Mouse (Mus musculus): ENCODE data around the gene Tmem54. TPM values are rescaled to one million over a fixed set of nuclear protein-coding genes. Genes with fewer than 3 reads are reported as not detected.

Gene Tmem54
- polyA plus RNA-seq (2014; fragmentation: Nextera tagmentation; extraction: Ambion mirVana): 8.5 and 10.0 TPM in 2 replicates

- WGBS: 3% methylated on average over 39 of the region's 40 CpGs
Observed at GRCm38 (mm10) chr4:129105356-129105755, at the start of gene Tmem54. TSS of gene Tmem54 (plus strand) at chr4:129105548.

GRCm38 (mm10) chr4:129055562-129055961 is 49.8 kb upstream of the Tmem54 start:
- no peaks in the 10 kb centered on the region for H3K9me3 ChIP-seq (ENCODE audit: control insufficient read depth, low read length)
- H3K27ac ChIP-seq (ENCODE audit: low read depth, low read length): no peak overlapping the region
- H3K27me3 ChIP-seq (ENCODE audit: control insufficient read depth, insufficient read depth, low read length): no peaks in the 10 kb centered on the region; the same call in 1 of the 2 replicates
- H3K9ac ChIP-seq (ENCODE audit: low read depth, low read length): no peak overlapping the region
- WGBS: 88% methylated on average over 5 of the region's 5 CpGs
- H3K4me1 ChIP-seq (ENCODE audit: control insufficient read depth, insufficient read depth, low read length): peaks cover 9% of the 10 kb centered on the region
- ATAC-seq (ENCODE audit: low FRiP score, low TSS enrichment): no peak
- no peak overlapping the region for H3K4me3 ChIP-seq (ENCODE audit: low read length)
- no peak overlapping the region for H3K4me2 ChIP-seq (replicated peaks; ENCODE audit: low read depth, low read length)
- no peaks in the 10 kb centered on the region for H3K36me3 ChIP-seq (ENCODE audit: control insufficient read depth, insufficient read depth, low read length)

More at GRCm38 (mm10) chr4:129105356-129105755, at the start of gene Tmem54:
- ATAC-seq (ENCODE audit: low FRiP score, low TSS enrichment): peak; percentile 59; the same call in 1 of the 2 replicates
- H3K27ac ChIP-seq (ENCODE audit: low read depth, low read length): no peak within 1 kb of the TSS
- H3K9me3 ChIP-seq (ENCODE audit: control insufficient read depth, low read length): no peaks in the 10 kb centered on the region
- H3K4me2 ChIP-seq (replicated peaks; ENCODE audit: low read depth, low read length): peak within 1 kb of the TSS; percentile 57
- H3K4me3 ChIP-seq (ENCODE audit: low read length): peak within 1 kb of the TSS; percentile 32
- peaks cover 13% of the 10 kb centered on the region for H3K4me1 ChIP-seq (ENCODE audit: control insufficient read depth, insufficient read depth, low read length)
- no peaks in the 10 kb centered on the region for H3K36me3 ChIP-seq (ENCODE audit: control insufficient read depth, insufficient read depth, low read length)
- H3K9ac ChIP-seq (ENCODE audit: low read depth, low read length): peak within 1 kb of the TSS; percentile 25; the same call in 1 of the 2 replicates
- peaks cover 26% of the 10 kb centered on the region for H3K27me3 ChIP-seq (ENCODE audit: control insufficient read depth, insufficient read depth, low read length)

GRCm38 (mm10) chr4:129057533-129058206 is 47.7 kb upstream of the Tmem54 start:
- no peaks in the 10 kb centered on the region for H3K36me3 ChIP-seq (ENCODE audit: control insufficient read depth, insufficient read depth, low read length)
- 4% methylated on average over 44 of the region's 44 CpGs for WGBS
- peak overlapping the region; percentile 85 for H3K4me3 ChIP-seq (ENCODE audit: low read length)
- peak overlapping the region; percentile 78 for H3K27ac ChIP-seq (ENCODE audit: low read depth, low read length)
- H3K9ac ChIP-seq (ENCODE audit: low read depth, low read length): peak overlapping the region; percentile 94
- no peaks in the 10 kb centered on the region for H3K27me3 ChIP-seq (ENCODE audit: control insufficient read depth, insufficient read depth, low read length)
- peak overlapping the region; percentile 100 for H3K4me2 ChIP-seq (replicated peaks; ENCODE audit: low read depth, low read length)
- no peaks in the 10 kb centered on the region for H3K9me3 ChIP-seq (ENCODE audit: control insufficient read depth, low read length)
- peak; percentile 96 for ATAC-seq (ENCODE audit: low FRiP score, low TSS enrichment)
- H3K4me1 ChIP-seq (ENCODE audit: control insufficient read depth, insufficient read depth, low read length): peaks cover 9% of the 10 kb centered on the region

- no peaks in the 10 kb centered on the region for H3K9me3 ChIP-seq (ENCODE audit: control insufficient read depth, low read length)
- H3K9ac ChIP-seq (ENCODE audit: low read depth, low read length): peak within 1 kb of the TSS; percentile 94
- 0% methylated on average over 68 of the region's 107 CpGs for WGBS
- peaks cover 9% of the 10 kb centered on the region for H3K4me1 ChIP-seq (ENCODE audit: control insufficient read depth, insufficient read depth, low read length)
- peak within 1 kb of the TSS; percentile 85 for H3K4me3 ChIP-seq (ENCODE audit: low read length)
- no peaks in the 10 kb centered on the region for H3K27me3 ChIP-seq (ENCODE audit: control insufficient read depth, insufficient read depth, low read length)
- no peaks in the 10 kb centered on the region for H3K36me3 ChIP-seq (ENCODE audit: control insufficient read depth, insufficient read depth, low read length)
- peak; percentile 33 for ATAC-seq (ENCODE audit: low FRiP score, low TSS enrichment)
- peak within 1 kb of the TSS; percentile 100 for H3K4me2 ChIP-seq (replicated peaks; ENCODE audit: low read depth, low read length)
- H3K27ac ChIP-seq (ENCODE audit: low read depth, low read length): peak within 1 kb of the TSS; percentile 78
Observed at GRCm38 (mm10) chr4:129058207-129059092, 46.9 kb upstream of the Tmem54 start, which contains the start of gene Rnf19b. TSS of gene Rnf19b (plus strand) at chr4:129058271.

GRCm38 (mm10) chr4:129059125-129059551 is 46.2 kb upstream of the Tmem54 start:
- 2% methylated on average over 13 of the region's 13 CpGs for WGBS
- peak overlapping the region; percentile 94 for H3K9ac ChIP-seq (ENCODE audit: low read depth, low read length)
- no peaks in the 10 kb centered on the region for H3K27me3 ChIP-seq (ENCODE audit: control insufficient read depth, insufficient read depth, low read length)
- no peaks in the 10 kb centered on the region for H3K9me3 ChIP-seq (ENCODE audit: control insufficient read depth, low read length)
- no peak for ATAC-seq (ENCODE audit: low FRiP score, low TSS enrichment)
- H3K27ac ChIP-seq (ENCODE audit: low read depth, low read length): no peak overlapping the region
- no peaks in the 10 kb centered on the region for H3K36me3 ChIP-seq (ENCODE audit: control insufficient read depth, insufficient read depth, low read length)
- H3K4me2 ChIP-seq (replicated peaks; ENCODE audit: low read depth, low read length): peak overlapping the region; percentile 100
- peaks cover 9% of the 10 kb centered on the region for H3K4me1 ChIP-seq (ENCODE audit: control insufficient read depth, insufficient read depth, low read length)
- H3K4me3 ChIP-seq (ENCODE audit: low read length): peak overlapping the region; percentile 85

- no peaks in the 10 kb centered on the region for H3K27me3 ChIP-seq (ENCODE audit: control insufficient read depth, insufficient read depth, low read length)
- no peak for ATAC-seq (ENCODE audit: low FRiP score, low TSS enrichment)
- H3K4me3 ChIP-seq (ENCODE audit: low read length): no peak overlapping the region
- peak overlapping the region; percentile 100; the same call in 1 of the 2 replicates for H3K4me2 ChIP-seq (replicated peaks; ENCODE audit: low read depth, low read length)
- peaks cover 9% of the 10 kb centered on the region for H3K4me1 ChIP-seq (ENCODE audit: control insufficient read depth, insufficient read depth, low read length)
- WGBS: 24% methylated on average over 4 of the region's 4 CpGs
- H3K36me3 ChIP-seq (ENCODE audit: control insufficient read depth, insufficient read depth, low read length): no peaks in the 10 kb centered on the region
- peak overlapping the region; percentile 9; the same call in 1 of the 2 replicates for H3K9ac ChIP-seq (ENCODE audit: low read depth, low read length)
- no peak overlapping the region for H3K27ac ChIP-seq (ENCODE audit: low read depth, low read length)
- H3K9me3 ChIP-seq (ENCODE audit: control insufficient read depth, low read length): no peaks in the 10 kb centered on the region
Observed at GRCm38 (mm10) chr4:129059922-129060321, 45.4 kb upstream of the Tmem54 start.

GRCm38 (mm10) chr4:129061486-129061885 is 43.9 kb upstream of the Tmem54 start:
- Histone ChIP-seq H3K4me2 (replicated peaks; ENCODE audit: low read depth, low read length) (no peak overlapping the region), H3K27ac (ENCODE audit: low read depth, low read length) (no peak overlapping the region), H3K4me1 (ENCODE audit: control insufficient read depth, insufficient read depth, low read length) (peaks cover 9% of the 10 kb centered on the region), H3K4me3 (ENCODE audit: low read length) (no peak overlapping the region), H3K9me3 (ENCODE audit: control insufficient read depth, low read length) (no peaks in the 10 kb centered on the region), H3K36me3 (ENCODE audit: control insufficient read depth, insufficient read depth, low read length) (no peaks in the 10 kb centered on the region), H3K9ac (ENCODE audit: low read depth, low read length) (no peak overlapping the region), H3K27me3 (ENCODE audit: control insufficient read depth, insufficient read depth, low read length) (no peaks in the 10 kb centered on the region)
- WGBS: 93% methylated on average over 1 of the region's 1 CpGs
- no peak for ATAC-seq (ENCODE audit: low FRiP score, low TSS enrichment)

GRCm38 (mm10) chr4:129062281-129063075 is 42.9 kb upstream of the Tmem54 start:
- no peaks in the 10 kb centered on the region for H3K27me3 ChIP-seq (ENCODE audit: control insufficient read depth, insufficient read depth, low read length)
- ATAC-seq (ENCODE audit: low FRiP score, low TSS enrichment): no peak
- no peak overlapping the region for H3K4me2 ChIP-seq (replicated peaks; ENCODE audit: low read depth, low read length)
- 89% methylated on average over 3 of the region's 3 CpGs for WGBS
- no peak overlapping the region for H3K9ac ChIP-seq (ENCODE audit: low read depth, low read length)
- H3K9me3 ChIP-seq (ENCODE audit: control insufficient read depth, low read length): no peaks in the 10 kb centered on the region
- H3K36me3 ChIP-seq (ENCODE audit: control insufficient read depth, insufficient read depth, low read length): no peaks in the 10 kb centered on the region
- H3K27ac ChIP-seq (ENCODE audit: low read depth, low read length): no peak overlapping the region
- peaks cover 9% of the 10 kb centered on the region for H3K4me1 ChIP-seq (ENCODE audit: control insufficient read depth, insufficient read depth, low read length)
- H3K4me3 ChIP-seq (ENCODE audit: low read length): no peak overlapping the region
